Comparison of ENCODE assay signal across 18 mouse cellular contexts in the genomic region with DNA sequence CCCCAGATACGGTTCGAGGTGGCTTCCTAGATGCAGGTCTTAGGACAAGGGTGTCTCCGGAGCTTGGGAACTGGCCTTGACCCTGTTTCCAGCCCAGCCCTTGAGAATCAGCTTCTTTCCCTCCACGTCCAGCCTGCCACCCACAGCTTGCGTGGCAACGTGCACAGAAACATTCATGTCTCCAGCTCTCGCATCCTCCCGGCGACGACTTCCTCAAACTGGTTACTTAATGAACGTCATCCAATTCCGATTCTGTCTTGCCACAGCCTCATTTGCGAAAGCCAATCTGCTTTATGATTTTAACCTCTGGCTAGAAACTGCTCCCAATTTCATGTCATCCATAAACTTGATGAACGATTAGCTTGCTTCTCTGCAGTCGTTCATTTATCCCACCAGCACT. TPM values are rescaled to one million over a fixed set of nuclear protein-coding genes. Genes with fewer than 3 reads are reported as not detected.
A peak's percentile ranks its signal among the peaks of the same experiment; 100 is the strongest.
DNase-seq lines count a peak whose midpoint lies in the region; ATAC-seq and TF ChIP-seq lines count a peak whose summit lies in the region.
"Had no signal": no experiment of that assay in that cellular context is flagged by ENCODE, and none has a peak within 500 bp of the region (broad histone marks: within the 10 kb centered on the region; RNA-seq: fewer than 3 reads in every experiment).

No protein-coding gene starts in this region.

- ATAC-seq in hindbrain, embryonic 13.5 days (ENCODE audit: low FRiP score): no peak
- ATAC-seq in hindbrain, embryonic 16.5 days: no peak
- 0 out of 2 replicates have a peak, but pooled peaks have one; percentile 22 for ATAC-seq in common myeloid progenitor, adult 5-6 weeks (replicated peaks; ENCODE audit: low read depth, poor library complexity, severe bottlenecking)

- H3K4me2 ChIP-seq in hindbrain, embryonic 13.5 days: no peak overlapping the region
- H3K4me2 ChIP-seq in hindbrain, embryonic 16.5 days (ENCODE audit: low read length): no peak overlapping the region

- H3K27me3 ChIP-seq in hindbrain, embryonic 13.5 days: no peaks in the 10 kb centered on the region
- H3K27me3 ChIP-seq in hindbrain, embryonic 16.5 days (replicated peaks; ENCODE audit: control insufficient read depth, insufficient read depth, low read length): no peaks in the 10 kb centered on the region
- H3K27me3 ChIP-seq: embryonic facial prominence, embryonic 12.5 days had no signal

- no peak for TF ChIP-seq POLR2A in lung, adult 2 months (IDR thresholded peaks at IDR 0.05; ENCODE audit: borderline replicate concordance, extremely low read depth, low read depth, low read length)

- H3K4me1 ChIP-seq in hindbrain, embryonic 13.5 days (replicated peaks): peaks cover 31% of the 10 kb centered on the region
- H3K4me1 ChIP-seq in hindbrain, embryonic 16.5 days (ENCODE audit: control insufficient read depth, insufficient read depth, low read depth, low read length): peaks cover 16% of the 10 kb centered on the region
- no peaks in the 10 kb centered on the region for H3K4me1 ChIP-seq in lung, adult 2 months (ENCODE audit: control insufficient read depth, insufficient read depth, low read length)
- H3K4me1 ChIP-seq: heart, embryonic 12.5 days had no signal

- no peaks in the 10 kb centered on the region for H3K36me3 ChIP-seq in hindbrain, embryonic 13.5 days
- no peaks in the 10 kb centered on the region for H3K36me3 ChIP-seq in hindbrain, embryonic 16.5 days (ENCODE audit: control insufficient read depth, insufficient read depth, low read length)
- H3K36me3 ChIP-seq: embryonic facial prominence, embryonic 12.5 days; heart, embryonic 12.5 days; hindbrain, embryonic 10.5 days had no signal

- peak overlapping the region; percentile 60; the same call in 1 of the 2 replicates for H3K27ac ChIP-seq in hindbrain, embryonic 13.5 days
- no peak overlapping the region for H3K27ac ChIP-seq in hindbrain, embryonic 16.5 days (ENCODE audit: low read depth, low read length)
- H3K27ac ChIP-seq: embryonic facial prominence, embryonic 12.5 days had no signal

- H3K9ac ChIP-seq in hindbrain, embryonic 13.5 days: peak overlapping the region; percentile 29; the same call in 1 of the 2 replicates
- H3K9ac ChIP-seq in hindbrain, embryonic 16.5 days (ENCODE audit: low read depth, low read length): no peak overlapping the region
- H3K9ac ChIP-seq: embryonic facial prominence, embryonic 12.5 days; heart, embryonic 12.5 days had no signal

- WGBS in hindbrain, embryonic 13.5 days: 59% methylated on average over 15 of the region's 15 CpGs
- 59% methylated on average over 15 of the region's 15 CpGs for WGBS in hindbrain, embryonic 16.5 days
- 46% methylated on average over 15 of the region's 15 CpGs for WGBS in lung, adult 2 months

- H3K4me3 ChIP-seq in hindbrain, embryonic 13.5 days: no peak overlapping the region
- H3K4me3 ChIP-seq in hindbrain, embryonic 16.5 days (ENCODE audit: low read length): no peak overlapping the region
- no peak overlapping the region for H3K4me3 ChIP-seq in lung, adult 2 months (replicated peaks; ENCODE audit: extremely low read depth, low read depth, low read length)
- H3K4me3 ChIP-seq: embryonic facial prominence, embryonic 12.5 days; heart, embryonic 12.5 days; hindbrain, embryonic 10.5 days had no signal

- TF ChIP-seq CTCF in lung, adult 2 months (IDR thresholded peaks at IDR 0.05; ENCODE audit: insufficient read depth, low read length): no peak

- peak; percentile 16 for DNase-seq in lung, postnatal 36 days
- no peak for DNase-seq in lung, adult 2 months
- DNase-seq in right cerebral cortex, postnatal 14 days: peak; percentile 23
- no peak for DNase-seq in cerebellum, adult 11 months
- DNase-seq in retina, embryonic 14.5 days (ENCODE audit: low spot score): no peak
- DNase-seq: adrenal gland, postnatal 36 days; cerebellum, adult 9-11 months; gastrocnemius, postnatal 10 days; kidney, adult 2 months; left cerebral cortex, postnatal 4 days; lung, postnatal 4 days had no signal

- H3K9me3 ChIP-seq in hindbrain, embryonic 13.5 days: peaks cover 10% of the 10 kb centered on the region; the same call in 1 of the 2 replicates
- no peaks in the 10 kb centered on the region for H3K9me3 ChIP-seq in hindbrain, embryonic 16.5 days (ENCODE audit: control insufficient read depth, low read length)
- H3K9me3 ChIP-seq: embryonic facial prominence, embryonic 12.5 days had no signal

RNA-seq across cellular contexts. Expression of a gene that starts 49.4 kb away (rescaled TPM):
- polyA plus RNA-seq in hindbrain, embryonic 13.5 days (2015; fragmentation: Nextera tagmentation; extraction: Ambion mirVana): 50.4 and 54.0 TPM in 2 replicates
- 105 and 131 TPM in 2 replicates for polyA plus RNA-seq in hindbrain, embryonic 16.5 days (2015; fragmentation: Nextera tagmentation; extraction: Ambion mirVana)
- polyA plus RNA-seq in lung, adult 2 months (2012; rRNA removed): 32.1 and 34.7 TPM in 2 replicates
- 0.82 TPM in 1 of 2 replicates, not detected in the other for total RNA-seq in common myeloid progenitor, adult 5-6 weeks (2017)

RNA-seq across cellular contexts. Expression of a gene that starts 54.7 kb away (rescaled TPM):
- not detected in 2 replicates for polyA plus RNA-seq in hindbrain, embryonic 13.5 days (2015; fragmentation: Nextera tagmentation; extraction: Ambion mirVana)
- polyA plus RNA-seq in hindbrain, embryonic 16.5 days (2015; fragmentation: Nextera tagmentation; extraction: Ambion mirVana): not detected in 2 replicates
- polyA plus RNA-seq in lung, adult 2 months (2012; rRNA removed): not detected in 2 replicates
- not detected in 2 replicates for total RNA-seq in common myeloid progenitor, adult 5-6 weeks (2017)
- total RNA-seq: adrenal gland, postnatal 36 days; gastrocnemius, postnatal 10 days; left cerebral cortex, postnatal 4 days had no signal
- polyA plus RNA-seq: embryonic facial prominence, embryonic 12.5 days; forebrain, embryonic 11.5 days; heart, embryonic 12.5 days; hindbrain, embryonic 10.5 days; kidney, adult 2 months had no signal

Comparison
In these comparisons a context has a peak if more than half of its experiments do, and no peak if none do; other contexts are left out.
1. DNase-seq: peak in lung, postnatal 36 days (single experiment) and right cerebral cortex, postnatal 14 days (single experiment); none in lung, adult 2 months (single experiment), cerebellum, adult 11 months (single experiment) and retina, embryonic 14.5 days (single experiment).